Mouse (Mus musculus) c-Kit-positive CD71-positive TER-119-positive erythroid progenitor cells, embryonic 14.5 days (primary cell): ENCODE results near the gene Cox4i1.

Experiments used
- DNase-seq: peaks from one replicate; pipeline ENCODE4 v3.0.0-alpha.2; 2013; ENCODE audit warnings: low spot score

The Cox4i1 gene

GRCm38 (mm10) chr8:120693861-120694493 is 26.0 kb downstream of the Cox4i1 start:
- DNase-seq, result peak; percentile 59

GRCm38 (mm10) chr8:120696401-120697153 is 28.6 kb downstream of the Cox4i1 start:
- DNase-seq, result no peak

GRCm38 (mm10) chr8:120697154-120697978 is 29.3 kb downstream of the Cox4i1 start:
- DNase-seq, result no peak

GRCm38 (mm10) chr8:120697979-120698272 is 29.9 kb downstream of the Cox4i1 start:
- DNase-seq, result peak; percentile 16

GRCm38 (mm10) chr8:120698426-120698825 is 30.4 kb downstream of the Cox4i1 start:
- DNase-seq, result no peak

- DNase-seq, result no peak
Measured at GRCm38 (mm10) chr8:120699079-120699478, 31.1 kb downstream of the Cox4i1 start.

- DNase-seq, result no peak
Measured at GRCm38 (mm10) chr8:120699565-120699964, 31.5 kb downstream of the Cox4i1 start.

GRCm38 (mm10) chr8:120700053-120700452 is 32.0 kb downstream of the Cox4i1 start:
- DNase-seq, result no peak

- no peak for DNase-seq
Measured at GRCm38 (mm10) chr8:120701758-120702465, 33.9 kb downstream of the Cox4i1 start.

- no peak for DNase-seq
Measured at GRCm38 (mm10) chr8:120704203-120704602, 36.2 kb downstream of the Cox4i1 start.

GRCm38 (mm10) chr8:120705163-120705562 is 37.1 kb downstream of the Cox4i1 start:
- DNase-seq, result no peak

- no peak for DNase-seq
Measured at GRCm38 (mm10) chr8:120706193-120706592, 38.2 kb downstream of the Cox4i1 start.

- no peak for DNase-seq
Measured at GRCm38 (mm10) chr8:120709176-120709575, 41.2 kb downstream of the Cox4i1 start.

GRCm38 (mm10) chr8:120715200-120715599 is 47.2 kb downstream of the Cox4i1 start:
- no peak for DNase-seq

GRCm38 (mm10) chr8:120715996-120716680 is 48.1 kb downstream of the Cox4i1 start:
- DNase-seq, result no peak

- DNase-seq, result no peak
Measured at GRCm38 (mm10) chr8:120719586-120720236, 51.7 kb downstream of the Cox4i1 start.

GRCm38 (mm10) chr8:120723025-120723424 is 55.0 kb downstream of the Cox4i1 start:
- no peak for DNase-seq
